Mouse (Mus musculus): ENCODE measurements around the gene Slc17a5. TPM values are rescaled to one million over a fixed set of nuclear protein-coding genes. Genes with fewer than 3 reads are reported as not detected.

Slc17a5 gene
- total RNA-seq, 2 experiments from 2014 or later, result 2.8 to 3.3 TPM

DNA sequence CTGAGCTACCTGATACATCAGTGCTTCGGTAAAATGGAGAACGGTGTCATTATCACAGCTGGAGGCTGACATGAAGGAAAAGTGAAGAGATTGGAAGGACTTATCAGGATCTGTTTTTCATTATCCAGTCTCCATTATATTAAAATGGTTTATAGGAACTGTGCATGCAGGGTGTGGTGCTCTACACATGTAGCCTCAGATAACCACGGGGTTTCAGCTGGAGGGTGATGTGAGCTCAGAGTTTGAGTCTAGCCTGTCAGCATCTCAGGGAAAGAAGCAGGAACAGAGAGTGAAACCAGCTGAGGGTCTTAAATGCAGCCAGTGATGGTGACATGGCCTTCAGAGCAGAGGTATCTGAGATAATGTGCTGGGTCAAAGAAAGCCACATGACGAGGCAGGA lies 28.4 kb downstream of the Slc17a5 start:
- no peak for DNase-seq

GRCm38 (mm10) chr9:78558586-78559214 lies 29.1 kb downstream of the Slc17a5 start:
- DNase-seq, result no peak

DNA sequence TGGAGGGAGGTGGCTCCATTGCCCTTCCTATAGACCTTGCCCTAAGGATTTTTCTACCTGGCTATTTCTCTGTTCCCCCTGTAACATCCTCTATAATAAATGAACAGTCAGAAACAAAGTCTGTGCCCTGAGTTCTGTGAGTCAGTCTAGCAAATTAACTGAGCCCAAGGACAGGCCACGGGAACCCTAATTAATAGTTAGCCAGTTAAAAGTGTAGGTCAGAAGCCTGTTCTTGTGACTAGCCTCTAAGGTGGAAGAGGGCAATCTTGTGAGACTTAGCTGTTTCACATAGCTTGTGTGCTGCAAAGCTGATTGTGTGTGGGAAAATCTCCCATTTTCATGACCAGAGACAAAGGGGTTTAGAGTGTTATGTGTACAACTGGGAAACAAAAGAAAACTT lies 30.8 kb downstream of the Slc17a5 start:
- DNase-seq, result no peak

- DNase-seq, result peak; percentile 41
Measured at GRCm38 (mm10) chr9:78552984-78553383, 34.9 kb downstream of the Slc17a5 start.

GRCm38 (mm10) chr9:78551761-78552160 lies 36.1 kb downstream of the Slc17a5 start:
- DNase-seq, result no peak

GRCm38 (mm10) chr9:78547742-78548141 lies 40.1 kb downstream of the Slc17a5 start:
- DNase-seq, result no peak

DNA sequence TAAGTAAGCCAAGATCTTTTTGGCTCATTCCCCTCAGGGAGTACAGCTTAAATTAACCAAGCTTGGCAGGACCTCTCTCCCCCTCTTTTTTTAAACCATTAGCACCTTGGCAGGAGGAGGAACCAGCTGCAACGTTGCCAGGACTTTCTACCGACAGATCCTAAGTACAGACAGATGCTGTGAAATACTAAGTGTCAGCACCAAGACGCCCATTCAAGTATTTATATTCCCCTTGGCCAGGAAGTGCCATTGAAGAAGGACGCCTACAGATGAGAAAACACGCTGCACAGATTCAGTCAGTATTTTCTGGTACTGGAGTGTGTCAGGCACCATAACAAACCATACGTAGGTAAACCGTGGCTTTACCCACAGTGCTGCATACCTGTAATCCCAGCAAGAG lies 40.9 kb downstream of the Slc17a5 start:
- peak; percentile 72 for DNase-seq

DNA sequence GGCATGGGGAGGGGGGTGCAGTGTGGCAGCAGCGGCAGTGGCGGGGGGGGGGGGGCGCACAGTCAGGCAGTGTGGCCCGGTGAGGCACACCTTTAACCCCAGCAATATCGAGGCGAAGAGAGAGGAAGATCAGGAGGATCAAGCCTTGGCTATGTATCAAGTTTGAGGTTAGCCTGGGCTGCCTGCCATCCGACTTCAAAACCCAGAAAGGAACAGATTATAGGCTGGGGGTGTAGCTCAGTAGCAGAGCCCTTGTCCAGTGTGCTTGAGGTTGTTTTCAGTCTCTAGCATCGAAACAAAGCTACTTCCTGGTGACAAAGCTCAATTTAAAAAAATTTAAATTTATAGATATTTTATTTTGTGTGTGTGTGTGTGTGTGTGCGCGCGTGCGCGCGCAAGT lies 46.1 kb downstream of the Slc17a5 start:
- DNase-seq, result no peak

- no peak for DNase-seq
Measured at GRCm38 (mm10) chr9:78538421-78538820, 49.4 kb downstream of the Slc17a5 start.

- DNase-seq, result peak; percentile 84
Measured at GRCm38 (mm10) chr9:78537154-78537873, 50.5 kb downstream of the Slc17a5 start.

- DNase-seq, result no peak
Measured at GRCm38 (mm10) chr9:78534606-78535005, 53.2 kb downstream of the Slc17a5 start.

DNA sequence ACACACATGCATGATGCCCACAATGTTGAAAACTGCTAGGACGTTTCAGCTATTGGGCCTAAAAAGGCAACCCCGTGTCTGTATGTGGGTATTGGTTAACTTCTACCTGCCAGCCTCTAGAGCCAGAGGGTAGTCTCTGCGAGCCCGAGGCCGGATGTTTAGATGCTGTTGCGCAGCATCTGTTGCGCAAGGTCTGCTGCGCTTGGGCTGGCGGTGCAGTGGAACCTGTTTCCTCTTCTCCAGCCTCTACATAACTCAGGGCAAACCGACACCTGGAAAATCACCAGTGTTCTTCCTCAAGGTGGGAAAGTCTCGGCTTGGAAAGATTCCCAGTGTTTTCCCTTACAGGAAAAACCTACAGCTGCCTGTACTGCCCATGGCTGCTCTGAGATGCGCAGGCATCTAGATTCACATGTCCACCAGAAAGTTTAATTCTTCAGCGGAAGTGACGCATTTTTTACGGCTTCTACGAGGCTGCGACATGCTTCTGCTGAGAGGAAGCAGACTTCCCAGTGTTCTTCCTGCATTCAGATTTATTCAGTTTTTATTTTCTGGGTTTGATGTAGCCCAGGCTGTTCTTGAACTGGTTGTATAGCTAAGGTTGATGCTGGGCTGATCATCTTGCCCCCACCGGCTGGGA lies 54.4 kb downstream of the Slc17a5 start:
- no peak for DNase-seq

- DNase-seq, result no peak
Measured at GRCm38 (mm10) chr9:78532341-78532819, 55.5 kb downstream of the Slc17a5 start.

DNA sequence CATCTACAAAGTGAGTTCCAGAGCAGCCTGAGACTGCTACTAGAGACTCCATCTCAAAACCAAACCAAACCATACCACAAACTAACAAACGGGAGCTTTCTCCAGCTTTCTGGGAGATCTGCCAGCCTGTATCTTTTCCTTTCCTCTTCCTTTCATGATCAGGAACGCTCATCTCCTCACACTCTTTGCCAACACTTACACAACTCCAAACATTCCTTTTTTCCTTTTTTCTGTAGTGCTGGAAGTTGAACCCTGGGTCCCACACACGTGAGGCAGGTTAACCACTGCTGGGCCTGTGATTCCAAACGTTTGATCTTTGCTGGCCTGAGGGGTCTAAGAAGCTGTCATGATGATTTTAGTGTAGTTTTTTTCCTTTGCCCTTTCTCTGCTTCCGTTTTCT lies 56.0 kb downstream of the Slc17a5 start:
- DNase-seq, result no peak

DNA sequence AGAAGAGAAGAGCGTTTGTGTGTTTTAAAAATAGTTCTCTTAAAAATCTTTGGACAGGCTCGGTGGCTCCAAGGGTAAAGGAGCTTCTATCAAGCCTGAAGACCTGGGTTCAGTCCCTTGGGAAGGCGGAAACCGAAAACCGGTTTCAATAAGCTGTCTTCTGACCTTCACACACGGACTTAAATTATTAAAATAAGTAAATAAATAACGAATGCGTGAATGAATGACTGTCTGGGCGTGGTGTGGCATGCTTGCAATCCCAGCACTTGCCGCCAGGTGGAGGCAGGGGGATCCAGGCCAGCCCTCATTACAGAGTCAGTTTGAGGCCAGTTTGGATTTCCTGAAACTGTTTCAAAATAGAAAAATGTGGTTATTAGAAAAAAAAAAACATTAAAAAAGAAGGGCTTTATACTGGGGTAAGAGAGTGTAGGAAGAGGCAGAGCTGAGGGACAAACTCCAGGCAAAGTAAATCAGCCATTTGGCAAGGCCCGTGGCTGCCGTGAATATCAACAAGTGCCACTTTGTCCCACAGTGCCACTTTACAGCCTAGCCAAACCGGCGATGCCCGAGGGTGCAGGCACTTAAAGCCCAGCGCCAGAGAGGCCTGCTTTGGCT lies 60.0 kb downstream of the Slc17a5 start:
- DNase-seq, result peak; percentile 47

- DNase-seq, result peak; percentile 59
Measured at GRCm38 (mm10) chr9:78527301-78527761, 60.5 kb downstream of the Slc17a5 start.

GRCm38 (mm10) chr9:78526206-78526605 lies 61.6 kb downstream of the Slc17a5 start:
- no peak for DNase-seq

- no peak for DNase-seq
Measured at GRCm38 (mm10) chr9:78525451-78526135, 62.2 kb downstream of the Slc17a5 start.

- DNase-seq, result no peak
Measured at GRCm38 (mm10) chr9:78521689-78522088, 66.2 kb downstream of the Slc17a5 start.

GRCm38 (mm10) chr9:78520780-78521601 lies 66.8 kb downstream of the Slc17a5 start:
- DNase-seq, result no peak

DNA sequence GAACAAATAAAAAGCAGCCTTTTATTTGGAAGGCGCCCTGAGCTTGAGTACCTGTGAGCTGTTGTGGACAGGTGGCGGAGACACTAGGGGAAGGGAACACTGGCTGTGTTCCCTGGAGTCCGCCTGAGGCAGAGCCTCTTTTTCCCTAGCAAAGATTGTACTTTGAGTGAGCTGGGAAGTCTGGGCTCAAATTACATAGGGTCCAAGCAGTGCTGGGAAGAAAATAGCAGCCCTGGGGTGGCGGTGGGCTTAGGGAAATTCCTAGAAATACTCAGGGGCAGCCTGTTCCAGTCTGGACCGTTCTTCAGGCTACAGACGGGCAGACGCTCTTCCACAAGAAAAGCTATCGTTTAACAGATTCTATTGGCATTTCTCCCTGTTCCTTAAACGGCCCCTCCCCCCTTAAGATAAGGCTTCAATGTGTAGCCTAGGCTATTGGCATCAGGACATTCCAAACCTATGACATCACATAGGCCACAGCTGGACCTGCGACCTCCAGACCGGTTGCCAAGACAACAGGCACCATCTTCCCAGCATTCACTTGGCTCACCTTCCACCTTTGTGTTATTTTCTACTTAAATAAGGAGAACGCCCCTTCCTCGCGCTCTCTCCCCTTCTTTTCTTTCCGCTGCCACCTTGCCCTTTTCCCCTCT lies 67.6 kb downstream of the Slc17a5 start:
- no peak for DNase-seq

Data from gastrocnemius, postnatal 25 days (tissue).